Mouse (Mus musculus) naive thymus-derived CD4-positive, alpha-beta T cell, adult 2 months (primary cell): ENCODE measurements around the gene Polr3gl.

Experiments used
- DNase-seq: peaks from one replicate; pipeline ENCODE4 v3.0.0-alpha.2; 2011; ENCODE audit warnings: low read depth

Polr3gl gene

GRCm38 (mm10) chr3:96557694-96558093 is 36.3 kb downstream of the Polr3gl start, which contains the start of gene Txnip:
Gene Txnip (plus strand): TSS chr3:96557957.
- peak; percentile 99 for DNase-seq

GRCm38 (mm10) chr3:96556651-96557635 is 37.0 kb downstream of the Polr3gl start:
- DNase-seq = peak; percentile 79

GRCm38 (mm10) chr3:96555999-96556614 is 37.9 kb downstream of the Polr3gl start:
- DNase-seq = peak; percentile 59

- DNase-seq = peak; percentile 59
Observed at GRCm38 (mm10) chr3:96555041-96555596, 38.9 kb downstream of the Polr3gl start.

GRCm38 (mm10) chr3:96554251-96554650 is 39.7 kb downstream of the Polr3gl start:
- peak; percentile 13 for DNase-seq

- DNase-seq = no peak
Observed at GRCm38 (mm10) chr3:96553601-96554000, 40.4 kb downstream of the Polr3gl start.

GRCm38 (mm10) chr3:96551890-96552289 is 42.1 kb downstream of the Polr3gl start:
- peak; percentile 18 for DNase-seq

- DNase-seq = peak; percentile 84
Observed at GRCm38 (mm10) chr3:96551203-96551602, 42.8 kb downstream of the Polr3gl start.

- DNase-seq = no peak
Observed at GRCm38 (mm10) chr3:96549346-96549745, 44.6 kb downstream of the Polr3gl start.

- no peak for DNase-seq
Observed at GRCm38 (mm10) chr3:96548824-96549223, 45.2 kb downstream of the Polr3gl start.

- DNase-seq = peak; percentile 88
Observed at GRCm38 (mm10) chr3:96547389-96547960, 46.5 kb downstream of the Polr3gl start.

GRCm38 (mm10) chr3:96546880-96547279 is 47.1 kb downstream of the Polr3gl start:
- peak; percentile 29 for DNase-seq

GRCm38 (mm10) chr3:96545565-96545964 is 48.4 kb downstream of the Polr3gl start:
- DNase-seq = peak; percentile 47

GRCm38 (mm10) chr3:96543345-96543744 is 50.6 kb downstream of the Polr3gl start:
- no peak for DNase-seq

GRCm38 (mm10) chr3:96542554-96542953 is 51.4 kb downstream of the Polr3gl start:
- no peak for DNase-seq

- DNase-seq = peak; percentile 31
Observed at GRCm38 (mm10) chr3:96541328-96542078, 52.5 kb downstream of the Polr3gl start.

- no peak for DNase-seq
Observed at GRCm38 (mm10) chr3:96540740-96541139, 53.2 kb downstream of the Polr3gl start.

GRCm38 (mm10) chr3:96539316-96539715 is 54.7 kb downstream of the Polr3gl start:
- DNase-seq = no peak

- DNase-seq = no peak
Observed at GRCm38 (mm10) chr3:96534300-96534699, 59.7 kb downstream of the Polr3gl start.

GRCm38 (mm10) chr3:96532050-96532449 is 61.9 kb downstream of the Polr3gl start:
- DNase-seq = no peak

- no peak for DNase-seq
Observed at GRCm38 (mm10) chr3:96528506-96528905, 65.5 kb downstream of the Polr3gl start.
